Mouse (Mus musculus) lung, postnatal 4 days (tissue): Measurements from ENCODE around the gene Cela2a.

Experiments
- DNase-seq, 2 experiments: peaks; one replicate each; pipeline ENCODE4 v3.0.0; 2021

The Cela2a gene

DNA sequence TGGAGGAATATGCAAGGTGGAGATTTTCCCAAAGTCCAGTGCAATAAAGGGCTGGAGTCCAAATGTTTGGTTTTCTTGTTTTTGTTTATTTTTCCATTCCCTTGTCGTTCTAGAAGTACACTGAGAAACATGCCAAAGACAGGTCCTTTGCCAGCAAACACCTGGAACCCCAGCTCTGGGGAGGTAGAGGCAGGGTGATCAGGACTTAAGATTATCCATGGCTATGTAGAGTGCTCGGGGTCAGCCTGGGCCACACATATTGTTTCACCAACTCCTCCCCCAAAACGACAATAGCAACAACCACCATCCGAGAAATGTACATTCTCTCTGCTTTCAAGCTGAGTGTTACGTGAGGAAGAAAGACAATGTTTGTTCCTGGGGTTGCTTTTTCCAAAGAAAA is at the start of gene Cela2a:
Gene Cela2a, minus strand, starts transcription at position 101 of the 400 bp plus-strand sequence.
- no peak for DNase-seq

DNA sequence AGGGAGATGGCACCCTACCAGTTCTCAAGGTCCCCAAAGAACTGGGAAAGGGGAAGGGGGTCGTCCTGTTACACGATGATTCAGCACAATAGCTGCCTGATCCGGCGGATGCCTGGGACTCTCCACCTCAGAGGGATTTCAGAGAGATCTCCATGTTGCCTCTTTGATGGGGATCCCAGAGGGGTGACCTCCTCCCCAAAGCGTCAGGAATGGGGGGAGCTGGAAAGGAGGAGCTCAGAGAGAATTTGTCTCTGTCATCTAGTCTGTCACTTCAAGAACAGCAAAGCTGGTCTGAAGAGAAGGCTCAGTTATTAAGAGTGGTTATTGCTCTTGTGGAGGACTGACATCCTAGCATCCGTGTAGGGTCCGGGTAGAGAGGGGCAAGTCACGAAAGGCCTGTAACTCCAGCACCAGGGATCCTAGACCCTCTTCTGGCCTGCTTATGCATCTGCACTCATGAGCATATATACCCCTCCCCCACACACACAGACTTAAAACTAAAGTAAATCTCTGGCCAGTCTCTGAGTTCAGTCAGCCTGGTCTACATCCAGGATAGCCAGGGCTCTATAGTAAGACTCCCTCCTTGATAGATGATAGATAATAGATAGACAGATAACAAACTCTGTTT is 49.6 kb upstream of the Cela2a start:
- no peak for DNase-seq

DNA sequence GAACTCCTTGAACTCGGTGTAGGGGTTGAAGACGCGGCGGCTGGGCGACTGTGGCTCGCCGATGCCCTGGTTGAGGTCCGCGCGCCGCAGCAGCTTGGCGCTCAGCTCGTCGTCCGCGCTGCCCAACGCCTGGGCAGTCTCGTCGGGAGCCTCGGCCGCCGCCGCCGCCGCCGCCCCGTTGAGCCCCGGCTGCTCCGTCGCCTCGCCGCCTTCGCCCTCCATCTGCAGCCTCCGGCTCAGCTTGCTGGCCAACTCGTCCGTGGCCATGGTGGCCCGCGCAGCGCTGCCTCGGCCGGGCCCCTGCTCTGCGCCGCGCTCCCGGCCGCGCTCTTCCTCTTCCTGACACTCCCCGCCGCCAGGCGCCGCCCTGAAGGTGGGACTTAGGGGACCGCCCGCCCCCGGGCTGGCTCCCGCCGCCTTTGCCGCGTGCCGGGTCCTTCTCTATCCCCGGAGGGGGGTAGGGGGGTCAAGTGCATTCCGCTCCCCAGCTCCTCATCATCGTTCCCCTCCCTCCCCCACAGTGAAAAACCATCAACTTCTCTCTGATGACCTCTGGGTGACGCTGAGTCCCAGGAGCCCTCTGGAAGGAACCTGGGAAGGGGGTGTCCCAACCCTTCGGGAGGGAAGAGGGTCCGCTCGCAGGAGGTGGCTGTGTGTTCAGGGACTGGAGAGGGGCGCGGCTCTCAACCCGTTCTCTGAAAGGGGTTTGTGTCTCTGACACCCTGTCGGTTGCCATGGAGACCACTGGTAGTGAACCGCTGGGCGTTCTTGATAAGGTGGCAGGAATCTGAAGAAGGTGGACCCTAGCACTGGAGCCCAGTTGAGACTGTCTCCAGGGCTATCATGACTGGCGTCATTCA is 48.9 kb upstream of the Cela2a start, which contains the start of gene Efhd2:
Gene Efhd2, minus strand, starts transcription at position 320 of the 860 bp plus-strand sequence.
- DNase-seq = peak; percentile 88 to 89

DNA sequence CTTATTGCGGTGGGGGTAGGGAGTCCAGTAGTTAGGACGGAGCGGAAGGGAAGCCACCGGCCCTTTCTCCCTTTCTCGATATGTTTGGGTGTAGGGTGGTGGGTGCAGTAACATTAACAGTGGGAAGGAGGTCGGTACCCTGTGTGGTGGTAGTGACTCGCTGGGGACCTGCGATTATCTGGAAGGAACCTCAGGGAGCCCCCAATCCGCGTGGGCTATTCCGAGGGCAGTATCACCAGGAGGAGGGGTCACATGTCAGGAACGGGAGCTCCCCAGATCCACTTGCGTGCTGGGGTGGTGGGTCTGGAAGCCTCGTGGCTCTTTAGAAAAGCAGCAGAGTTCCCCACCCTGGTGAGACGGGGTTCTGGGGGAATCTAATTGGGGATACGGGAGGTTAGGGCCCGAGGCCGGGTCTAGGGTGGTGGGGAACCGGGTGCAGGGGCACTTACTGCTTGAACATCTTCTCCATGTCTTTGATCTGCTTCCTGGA is 48.2 kb upstream of the Cela2a start:
- DNase-seq = no peak

DNA sequence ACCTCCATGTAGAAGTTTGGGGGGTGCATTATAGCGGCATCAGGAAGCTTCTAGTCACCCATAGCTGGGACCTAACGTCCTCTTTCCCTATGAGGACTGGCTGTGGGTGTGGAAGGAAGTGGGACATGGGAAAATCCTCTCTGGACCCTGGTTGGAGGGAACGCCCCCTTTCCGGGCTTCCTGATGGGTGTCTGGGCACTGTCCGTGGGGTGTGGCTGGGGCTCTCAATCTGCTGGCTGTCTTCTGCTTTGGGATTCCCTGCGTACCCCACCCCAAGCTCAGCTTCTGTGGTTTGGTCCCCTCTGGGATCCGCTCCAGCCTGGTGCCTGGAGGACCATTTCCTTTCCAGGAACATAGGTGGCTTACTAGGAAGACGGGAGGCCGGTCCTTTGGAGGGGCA is 47.0 kb upstream of the Cela2a start:
- peak in 1 of 2 experiments; percentile 44 for DNase-seq

DNA sequence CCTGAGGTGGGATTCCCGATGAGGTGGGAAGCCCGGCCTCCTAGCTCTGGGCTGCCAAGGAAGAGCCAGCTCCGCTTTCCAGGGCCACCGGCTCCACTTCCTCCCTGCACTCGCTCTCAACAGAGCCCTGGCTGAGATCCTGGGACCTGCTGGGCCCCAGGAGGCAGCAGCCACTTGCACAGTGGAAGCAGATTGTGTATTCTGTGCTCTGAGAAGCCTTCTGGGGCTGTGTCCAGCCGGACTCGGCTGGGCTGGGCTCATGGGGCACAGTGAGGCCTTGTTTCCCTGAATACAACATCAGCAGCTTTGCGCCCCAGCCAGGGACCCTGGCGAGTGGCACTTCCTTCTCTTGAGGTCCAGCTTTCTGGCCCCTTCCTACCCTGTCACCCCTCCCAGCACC is 45.9 kb upstream of the Cela2a start:
- DNase-seq = peak; percentile 40 to 66

DNA sequence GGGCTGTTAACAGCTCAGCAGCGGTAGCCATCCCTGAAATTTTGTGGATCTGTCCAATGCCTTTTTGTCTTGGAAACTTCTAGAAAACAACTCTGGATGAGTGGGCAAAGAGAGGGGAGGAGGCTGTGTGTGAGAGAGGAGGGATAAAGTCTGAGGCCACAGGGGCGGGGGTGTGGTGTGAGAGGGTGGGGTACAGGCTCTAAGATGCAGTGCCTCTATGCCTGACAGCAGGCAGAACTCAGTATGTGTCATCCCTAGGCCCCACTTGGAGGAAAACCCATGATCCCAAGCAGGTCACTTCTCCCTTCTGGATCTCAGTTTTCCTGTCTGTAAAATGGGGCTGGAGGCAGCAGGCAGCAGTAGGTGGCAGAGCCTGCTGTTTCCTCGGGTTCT is 45.4 kb upstream of the Cela2a start:
- DNase-seq = no peak

DNA sequence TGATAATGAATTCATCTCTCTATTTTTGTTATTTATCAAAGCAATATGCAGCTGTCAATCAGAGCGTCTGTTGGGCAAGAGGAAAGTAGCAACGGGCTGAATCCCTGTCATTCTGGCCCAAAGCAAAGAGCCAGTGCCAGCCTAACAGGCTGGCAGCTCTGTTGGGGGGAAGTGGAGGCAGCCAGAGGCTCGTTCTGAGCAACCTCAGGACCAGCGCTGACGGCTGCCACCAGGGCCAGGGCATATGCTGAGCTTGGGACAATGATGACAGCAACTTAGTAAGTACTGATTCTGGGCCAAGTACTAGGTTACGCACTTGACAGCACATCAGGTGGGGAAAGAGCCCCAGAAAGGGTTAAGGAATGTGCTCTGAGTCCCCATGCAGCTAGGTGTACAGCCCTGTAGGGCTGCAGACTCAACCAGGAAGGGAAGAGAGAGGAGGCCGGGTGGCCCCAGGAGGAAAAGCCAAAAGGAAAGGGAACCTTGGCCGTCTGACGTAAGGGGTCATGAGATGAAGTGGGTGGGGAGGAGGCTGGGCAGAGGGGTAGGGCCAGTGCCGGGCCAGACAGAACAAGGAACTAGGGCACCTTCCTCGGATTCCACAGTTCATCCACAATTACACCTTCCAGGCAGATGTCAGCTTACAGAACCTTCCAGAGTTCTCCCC is 44.8 kb upstream of the Cela2a start:
- DNase-seq = peak; percentile 72 to 73

DNA sequence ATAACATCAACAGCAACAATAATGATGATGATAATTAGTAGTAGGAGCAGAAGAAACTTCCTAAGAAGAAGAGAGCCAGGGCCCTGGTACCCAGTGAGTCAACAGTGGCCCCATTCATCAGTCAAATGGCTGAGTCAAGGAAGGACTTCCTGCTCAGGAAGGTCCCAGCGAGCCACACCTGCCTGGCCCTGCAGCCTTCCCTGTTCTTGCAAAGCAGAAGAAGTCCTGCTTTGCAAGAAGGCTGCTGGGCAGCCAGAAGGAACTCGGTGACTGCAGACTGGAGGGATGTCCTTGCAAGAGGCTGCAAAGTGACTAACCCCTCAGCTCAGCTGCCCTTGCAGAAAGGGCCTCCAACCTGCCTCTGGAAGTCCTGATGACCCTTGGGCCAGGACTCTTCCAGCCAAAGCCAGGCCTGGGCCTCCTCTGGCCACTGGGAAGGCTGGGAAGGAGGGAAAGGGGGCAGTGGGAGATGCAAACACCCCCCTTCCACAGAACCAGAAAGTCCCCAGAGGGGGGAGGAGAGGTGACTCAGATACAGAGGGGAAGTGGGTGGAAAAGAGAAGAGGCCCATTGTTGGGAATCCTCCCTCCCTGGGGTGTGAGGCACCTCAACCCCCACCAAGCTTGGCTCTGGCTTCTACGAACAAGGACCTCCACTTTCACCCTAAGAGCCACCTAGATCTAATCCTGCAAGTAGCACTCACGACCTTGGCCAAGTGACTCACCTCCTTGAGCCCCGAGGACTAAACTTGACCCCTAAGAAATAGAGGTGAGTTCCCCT is 43.7 kb upstream of the Cela2a start:
- DNase-seq = peak in 1 of 2 experiments; percentile 40

DNA sequence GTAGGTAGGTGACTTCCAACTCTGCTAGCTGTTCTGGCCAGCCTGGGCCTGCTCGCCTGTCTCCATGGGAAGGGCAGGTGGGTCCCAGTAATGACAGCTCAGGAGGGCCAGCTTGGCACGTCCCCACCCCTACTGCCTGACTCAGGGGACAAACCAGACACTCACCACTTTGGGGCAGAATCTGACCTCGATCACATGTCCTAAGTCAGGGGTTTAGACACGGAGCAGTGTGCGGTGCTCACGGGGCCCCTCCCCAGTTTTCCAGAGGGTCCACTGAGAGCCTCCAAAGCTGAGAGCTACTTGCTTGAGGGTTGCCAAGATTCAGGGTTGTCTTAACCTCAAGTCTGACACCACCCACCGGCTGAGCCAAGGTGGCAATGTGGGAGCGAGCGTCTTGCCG is 42.1 kb upstream of the Cela2a start:
- peak in 1 of 2 experiments; percentile 19 for DNase-seq

DNA sequence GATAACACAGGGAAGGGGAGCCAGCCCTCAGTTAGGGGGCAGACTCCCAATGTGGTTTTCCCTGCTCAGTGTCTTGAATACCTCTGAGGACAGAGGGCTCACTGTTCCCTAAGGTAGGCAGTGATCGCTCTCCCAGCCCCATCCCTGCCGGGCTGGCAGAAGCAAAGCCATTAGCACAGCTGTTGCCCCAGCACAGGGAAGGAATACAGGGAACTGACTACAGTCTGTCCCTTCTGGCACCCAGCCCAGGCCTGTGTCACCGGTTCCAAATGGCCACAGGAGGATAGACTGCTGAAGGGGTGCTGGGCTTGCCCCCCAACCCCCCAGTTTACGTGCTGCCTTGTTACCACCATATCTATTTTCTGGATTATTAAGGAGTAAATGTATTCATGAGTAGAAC is 41.5 kb upstream of the Cela2a start:
- DNase-seq = peak; percentile 61 to 72

DNA sequence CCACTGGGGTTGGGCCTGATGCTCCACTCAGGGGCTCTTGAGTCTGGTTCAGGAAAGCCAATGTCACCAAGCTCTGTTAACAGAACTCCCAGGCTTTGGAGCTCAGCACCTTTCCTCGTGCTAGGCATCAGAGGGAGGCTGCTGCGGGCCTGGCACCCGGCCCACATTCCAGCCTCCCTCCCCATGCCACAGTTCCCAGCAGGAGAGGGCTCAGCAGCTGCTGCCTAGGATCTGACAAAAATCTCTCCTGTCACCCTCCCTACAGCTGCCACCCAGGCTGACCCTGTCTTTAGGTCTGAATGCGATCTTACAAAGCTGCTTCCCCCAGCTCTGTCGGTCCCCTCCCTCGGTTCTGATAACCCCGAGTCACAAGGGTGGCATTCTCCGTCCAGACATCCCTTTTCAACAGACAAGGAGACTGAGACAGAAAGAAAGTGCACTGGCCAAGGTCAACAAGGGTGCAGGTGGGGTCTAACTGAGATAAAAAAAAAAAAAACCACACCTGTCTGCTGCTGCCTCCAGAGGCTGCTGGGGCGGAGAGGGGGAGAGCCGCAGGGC is 41.1 kb upstream of the Cela2a start:
- peak; percentile 48 to 78 for DNase-seq

DNA sequence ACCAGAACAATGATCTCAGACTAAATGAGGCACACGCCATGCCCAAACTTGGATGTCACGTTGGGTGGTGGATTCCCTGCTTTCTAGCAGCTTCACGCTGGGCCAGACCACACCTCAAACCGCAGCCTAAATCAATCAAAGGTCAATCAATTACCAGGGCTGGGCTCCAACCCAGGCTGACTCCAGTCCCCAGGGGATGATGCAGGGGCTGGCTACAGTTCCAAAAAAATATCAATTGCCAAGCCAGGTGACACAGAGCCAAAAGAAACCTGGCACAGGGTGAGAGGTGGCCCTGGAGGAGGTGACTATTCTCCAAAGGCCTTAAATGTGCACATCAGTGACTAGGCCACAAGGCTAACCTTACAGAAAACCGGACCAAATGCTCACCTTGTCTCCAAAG is 39.6 kb upstream of the Cela2a start:
- DNase-seq = peak in 1 of 2 experiments; percentile 13

DNA sequence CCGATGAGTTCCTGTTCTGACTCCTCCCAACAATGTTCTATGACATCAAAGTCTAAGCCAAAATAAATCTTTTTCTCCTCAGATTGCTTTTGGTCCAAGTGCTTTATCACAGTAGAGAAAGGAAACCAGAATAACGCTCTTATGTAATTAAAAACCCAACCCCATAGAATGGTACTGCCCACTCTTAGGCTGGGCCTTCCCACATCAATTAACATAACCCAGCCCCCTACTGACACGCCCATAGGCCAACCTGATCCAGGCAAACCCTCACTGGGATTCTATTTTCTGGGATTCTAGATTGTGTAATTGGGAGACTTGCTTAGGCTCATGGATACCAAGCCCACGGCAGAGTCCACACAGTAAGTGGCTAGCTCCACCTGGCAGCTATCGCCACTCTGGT is 39.0 kb upstream of the Cela2a start:
- DNase-seq = peak in 1 of 2 experiments; percentile 15

DNA sequence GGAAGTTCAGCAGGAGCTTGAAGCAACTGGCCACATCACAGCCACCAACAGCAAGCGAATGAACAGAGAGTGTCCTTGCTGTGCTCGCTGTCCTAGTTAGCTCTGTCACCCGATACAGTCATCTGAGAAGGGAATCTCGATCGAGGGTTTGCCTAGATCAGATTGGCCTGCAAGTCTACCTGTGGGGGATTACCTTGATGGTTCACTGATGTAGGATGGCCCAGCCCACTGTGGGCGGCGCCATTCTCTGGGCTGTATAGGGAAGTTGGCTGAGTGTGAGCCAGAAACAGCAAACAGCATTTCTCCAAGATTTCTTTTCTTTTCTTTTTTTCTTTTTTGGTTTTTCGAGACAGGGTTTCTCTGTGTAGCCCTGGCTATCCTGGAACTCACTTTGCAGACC is 38.5 kb upstream of the Cela2a start:
- peak in 1 of 2 experiments; percentile 16 for DNase-seq

DNA sequence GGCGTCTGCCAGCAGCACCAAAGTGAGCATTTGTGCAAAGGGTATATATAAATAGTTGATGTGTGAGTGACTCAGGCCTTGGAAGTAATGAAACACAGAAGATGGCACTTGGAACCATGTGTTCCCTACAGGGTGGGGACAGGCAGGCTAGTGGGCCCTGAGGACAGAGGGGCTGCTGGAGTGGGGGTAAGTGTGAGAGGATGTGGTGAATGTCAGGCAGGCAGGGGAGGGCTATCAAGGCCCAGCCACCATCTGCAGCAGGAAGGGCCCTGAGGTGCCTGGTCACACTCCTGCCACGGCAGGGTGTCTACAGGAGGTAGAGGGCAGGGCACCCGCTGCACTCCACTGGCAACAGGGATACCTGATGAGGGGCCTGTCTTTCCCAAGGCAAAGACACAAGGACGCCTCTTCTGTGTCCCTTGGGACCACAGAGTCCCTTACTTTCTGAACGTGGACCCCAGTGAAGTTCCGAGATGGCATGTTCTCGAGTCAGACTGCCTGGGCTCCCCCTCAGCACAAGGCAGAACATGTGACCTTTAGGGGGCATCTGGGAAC is 37.8 kb upstream of the Cela2a start:
- peak in 1 of 2 experiments; percentile 18 for DNase-seq

DNA sequence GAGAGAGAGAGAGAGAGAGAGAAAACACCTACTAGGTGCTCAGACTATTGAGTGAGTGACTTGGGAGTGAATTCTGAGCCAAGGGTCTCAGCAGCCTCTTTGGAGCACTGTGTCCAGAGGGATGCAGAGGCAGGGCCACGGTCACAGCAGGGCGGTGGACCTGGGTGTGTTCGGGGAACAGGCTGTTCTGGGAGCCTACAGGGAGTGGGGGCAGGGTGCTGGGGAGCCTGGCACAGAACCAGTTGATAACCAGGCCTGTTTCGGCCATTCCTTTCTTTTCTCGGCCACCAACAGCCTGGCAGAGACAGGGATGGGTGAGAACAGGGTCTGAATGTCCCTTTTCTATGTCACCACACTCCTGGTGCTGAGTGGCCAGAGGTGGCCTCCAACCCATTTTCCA is 36.9 kb upstream of the Cela2a start:
- DNase-seq = no peak

DNA sequence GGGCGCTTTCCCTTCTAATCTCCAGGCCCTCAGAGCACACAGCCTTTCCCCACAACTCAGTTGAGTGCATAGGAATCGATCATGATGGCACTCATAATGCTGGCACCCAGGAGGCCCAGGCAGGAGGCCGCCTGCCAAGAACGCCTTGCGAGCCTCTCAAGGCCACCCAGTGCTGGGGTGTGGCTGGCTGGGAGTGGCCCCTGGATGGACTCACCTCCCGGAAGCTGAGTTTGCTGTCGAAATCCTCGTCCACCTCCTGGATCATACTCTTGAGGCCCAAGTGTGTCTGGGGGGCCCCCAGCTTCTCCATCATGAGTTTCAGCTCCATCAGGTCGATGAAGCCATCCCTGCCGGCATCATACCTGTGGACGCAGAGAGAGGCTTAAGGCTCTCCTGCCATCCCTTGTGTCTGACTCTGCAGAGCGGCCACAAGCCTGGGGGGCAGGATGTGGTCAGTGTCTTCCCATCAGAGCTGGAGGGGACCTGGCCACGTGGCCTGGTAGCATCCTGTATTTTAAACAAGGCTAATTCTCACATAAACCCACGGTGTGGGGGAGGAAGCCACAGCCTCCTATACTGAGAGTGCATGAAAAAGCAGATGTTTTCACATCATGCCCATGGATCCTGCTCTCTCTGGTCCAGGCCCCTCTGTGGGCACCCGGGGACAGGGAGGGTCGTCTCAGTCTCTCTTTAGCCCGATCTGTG is 35.8 kb upstream of the Cela2a start:
- DNase-seq = peak; percentile 37 to 76

DNA sequence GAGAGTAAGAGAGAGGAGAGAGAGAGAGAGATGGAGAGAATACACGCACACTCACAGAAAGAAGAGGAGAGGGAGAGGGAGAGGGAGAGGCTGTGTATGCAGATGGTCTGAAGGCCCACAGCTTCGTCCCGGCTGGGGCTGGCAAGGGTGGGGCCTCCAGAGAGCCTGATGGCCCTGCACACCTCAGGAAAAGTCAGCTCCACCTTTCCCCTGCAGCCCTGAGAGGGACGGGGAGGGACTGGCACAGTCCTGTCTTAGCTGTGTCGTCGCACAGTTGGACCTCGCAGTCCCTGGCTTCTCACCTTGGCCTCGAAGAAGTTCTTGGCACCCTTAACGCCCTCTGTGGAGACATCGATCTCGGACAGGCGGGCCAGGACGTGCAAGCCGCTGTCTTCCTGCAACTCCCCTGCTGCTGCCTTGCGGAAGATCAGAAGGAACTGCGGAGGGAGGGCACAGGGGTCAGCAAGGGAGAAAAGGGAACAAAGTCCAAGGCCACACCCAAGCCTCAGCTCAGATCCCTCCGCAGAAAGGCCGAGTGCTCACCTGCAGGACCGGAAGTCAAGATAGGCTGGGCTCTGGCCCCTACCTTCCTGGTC is 34.4 kb upstream of the Cela2a start:
- DNase-seq = no peak

DNA sequence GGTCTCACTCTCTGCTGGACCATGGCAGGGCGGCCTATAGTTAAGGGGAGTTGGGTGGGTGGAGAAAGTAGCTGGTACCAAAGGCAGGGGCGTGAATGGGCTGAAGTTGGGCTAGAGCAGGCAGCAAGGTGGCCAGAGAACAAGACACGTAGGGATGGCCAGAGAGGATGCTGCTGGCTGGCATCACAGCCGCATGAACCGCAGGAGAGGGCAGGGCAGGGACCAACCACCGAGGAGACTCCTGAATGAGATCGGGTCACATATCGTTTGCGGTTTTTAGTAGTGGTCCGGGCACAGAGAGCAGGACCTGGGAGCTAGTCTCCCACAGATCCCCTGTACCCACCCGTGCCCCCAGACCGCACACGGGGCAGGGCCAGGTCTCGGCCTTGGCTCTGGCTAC is 33.4 kb upstream of the Cela2a start:
- no peak for DNase-seq

DNA sequence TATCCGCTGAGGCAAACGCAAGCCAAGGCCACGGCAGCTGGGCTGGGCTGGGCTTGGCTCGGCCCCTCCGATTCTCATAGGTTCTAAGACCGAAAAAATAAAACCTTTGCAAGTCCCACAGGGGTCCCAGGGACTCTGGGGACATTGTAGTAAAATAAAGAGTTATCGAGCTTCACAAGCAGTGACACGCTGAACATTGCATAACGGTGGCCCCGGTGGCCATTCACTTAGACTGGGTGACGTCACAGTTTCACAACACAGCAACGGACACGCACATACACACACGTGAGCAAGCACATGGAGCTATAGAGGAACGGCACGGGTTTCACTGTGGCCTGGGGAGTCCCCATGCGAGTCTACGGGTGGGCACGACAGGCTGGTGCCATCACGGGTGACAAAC is 32.5 kb upstream of the Cela2a start:
- peak in 1 of 2 experiments; percentile 51 for DNase-seq
